Mouse (Mus musculus) spleen, postnatal 14 days (tissue): ENCODE data around the gene Dhrs1.

Source experiments
- DNase-seq, 2 experiments: peaks; one replicate each; pipeline ENCODE4 v3.0.0; 2021 to 2022; ENCODE audit warnings: low spot score in 2 of 2

Dhrs1 gene

DNA sequence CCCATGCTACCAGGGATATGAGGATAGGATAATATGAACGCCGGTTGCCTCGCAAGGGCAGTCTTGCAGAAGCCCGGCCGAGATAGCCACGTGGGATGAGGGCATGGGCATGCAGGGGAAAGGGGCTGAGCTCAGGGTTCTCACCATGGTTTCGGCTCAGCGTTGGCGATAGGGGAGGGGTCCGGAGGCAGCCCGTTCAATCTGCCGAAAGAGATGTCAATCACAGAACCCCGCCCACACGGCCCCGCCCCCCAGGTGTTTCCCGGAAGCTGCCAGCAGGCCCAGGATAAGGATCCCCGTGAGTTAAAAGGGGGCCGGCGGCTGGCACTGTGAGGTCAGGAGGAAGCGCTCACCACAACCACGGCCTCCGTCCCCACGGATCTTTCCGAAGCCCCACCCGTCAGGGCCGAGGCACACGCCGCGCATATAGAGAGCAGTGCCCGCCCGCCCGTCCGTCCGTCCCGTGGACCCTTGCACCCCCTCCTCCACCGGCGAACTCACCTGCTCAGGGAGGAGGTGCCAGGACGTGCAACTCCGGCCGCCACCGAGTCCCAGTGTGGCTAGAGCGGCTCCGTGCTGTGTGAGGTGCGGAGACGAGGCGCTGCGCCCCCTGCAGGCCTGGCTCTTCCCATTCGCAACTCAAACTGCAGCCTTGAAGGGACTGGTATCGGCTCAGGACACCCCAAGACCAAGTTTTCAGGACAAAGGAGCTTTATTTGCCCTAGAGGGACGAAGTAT lies 23.6 kb downstream of the Dhrs1 start, which contains the start of gene Rabggta:
TSS of gene Rabggta (minus strand) at position 564 of the 738 bp plus-strand sequence.
- DNase-seq = peak; percentile 85 to 90

DNA sequence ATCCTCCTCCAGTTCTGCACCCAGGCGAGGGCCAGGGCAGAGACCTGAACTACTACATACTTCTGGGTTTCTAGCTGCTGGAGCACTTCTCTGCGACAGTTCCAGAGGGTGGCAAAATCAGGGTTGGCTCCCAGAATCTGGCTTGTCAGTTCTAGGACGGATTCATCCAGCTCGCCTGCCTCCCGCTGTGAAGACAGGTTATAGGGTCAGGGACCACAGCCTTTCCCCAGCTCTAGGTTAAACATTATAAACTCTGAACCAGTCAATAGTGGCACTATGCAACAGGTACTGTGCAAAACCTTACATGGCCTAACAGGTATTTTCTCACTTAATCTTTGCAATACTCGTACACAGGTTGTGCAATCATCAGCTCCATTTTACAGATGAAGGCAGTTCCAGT lies 24.4 kb downstream of the Dhrs1 start:
- DNase-seq = no peak

DNA sequence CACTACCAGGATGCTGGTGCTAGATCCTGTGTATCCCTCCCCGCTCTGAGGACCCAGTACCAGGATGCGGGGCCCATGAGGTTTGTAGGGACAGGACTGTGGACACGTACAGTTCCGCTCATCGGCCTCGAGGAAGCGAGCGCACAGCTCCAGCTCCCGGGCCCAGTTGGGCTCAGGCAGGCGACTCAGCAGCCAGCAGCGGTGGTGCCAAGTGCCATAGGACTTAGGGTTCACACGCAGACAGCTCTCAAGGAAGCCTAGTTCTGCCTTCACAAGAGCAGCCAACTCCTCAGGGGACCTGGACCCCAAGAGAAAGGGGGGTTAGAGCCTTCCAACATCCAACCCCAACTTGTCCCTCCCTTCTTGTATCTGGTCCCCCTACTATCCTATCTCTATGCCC lies 24.8 kb downstream of the Dhrs1 start:
- no peak for DNase-seq

DNA sequence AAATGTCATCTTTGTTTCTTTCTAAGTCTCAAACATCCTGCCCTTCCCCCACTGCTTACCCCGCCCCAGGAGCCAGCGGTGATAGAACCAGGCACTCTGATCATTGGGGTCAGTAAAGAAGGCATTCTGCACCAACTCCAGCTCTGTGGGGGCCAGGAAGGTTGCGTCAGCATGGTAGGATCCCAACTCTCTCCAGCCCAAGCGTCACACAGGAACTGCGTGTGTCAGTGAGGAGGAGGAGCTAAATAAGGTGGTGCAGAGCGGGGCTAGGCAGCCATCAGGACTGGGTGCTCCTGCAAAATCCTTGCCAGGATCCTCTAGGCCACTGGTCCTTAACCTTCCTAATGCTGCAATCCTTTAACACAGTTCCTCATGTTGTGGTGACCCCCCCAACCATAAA lies 25.8 kb downstream of the Dhrs1 start:
- no peak for DNase-seq

DNA sequence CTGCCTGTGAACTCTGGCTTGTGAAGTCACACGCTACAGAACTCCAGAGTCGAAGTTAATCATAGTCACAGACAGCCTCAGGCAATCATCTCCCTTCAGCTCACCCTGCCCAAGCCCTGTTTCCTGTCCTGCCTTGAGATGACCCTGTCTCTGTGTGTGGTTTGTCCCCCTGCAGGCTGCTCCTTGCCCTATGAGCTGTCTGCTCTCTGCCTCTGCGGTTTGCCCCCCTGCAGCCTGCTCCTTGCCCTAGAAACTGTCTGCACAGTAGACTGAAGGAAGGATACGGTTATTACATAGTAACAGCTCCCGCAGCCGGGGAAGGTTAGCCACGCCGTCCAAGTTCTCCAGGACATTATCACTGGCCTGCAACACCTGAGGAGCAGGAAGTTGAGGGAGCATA lies 28.6 kb downstream of the Dhrs1 start:
- DNase-seq = no peak

DNA sequence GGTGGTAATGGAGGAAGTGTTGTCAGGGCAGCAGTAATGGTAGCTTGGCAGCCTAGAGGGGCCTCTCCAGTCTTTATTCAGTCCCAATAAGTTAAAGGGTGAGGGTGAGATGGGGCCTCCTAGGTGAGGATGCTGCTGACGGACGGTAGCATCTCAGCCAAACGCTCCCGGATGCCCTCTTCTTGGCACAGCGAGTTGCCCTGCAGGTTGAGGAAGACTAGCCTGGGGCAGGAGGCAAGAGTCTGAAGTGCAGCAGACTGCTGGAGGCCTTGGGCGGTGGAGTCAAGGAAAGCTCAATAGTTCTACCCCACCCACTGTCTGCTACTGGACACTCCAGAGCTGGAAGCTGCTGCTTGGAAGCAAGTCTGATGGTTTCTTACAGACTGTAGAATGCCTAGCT lies 29.2 kb downstream of the Dhrs1 start:
- DNase-seq = no peak

DNA sequence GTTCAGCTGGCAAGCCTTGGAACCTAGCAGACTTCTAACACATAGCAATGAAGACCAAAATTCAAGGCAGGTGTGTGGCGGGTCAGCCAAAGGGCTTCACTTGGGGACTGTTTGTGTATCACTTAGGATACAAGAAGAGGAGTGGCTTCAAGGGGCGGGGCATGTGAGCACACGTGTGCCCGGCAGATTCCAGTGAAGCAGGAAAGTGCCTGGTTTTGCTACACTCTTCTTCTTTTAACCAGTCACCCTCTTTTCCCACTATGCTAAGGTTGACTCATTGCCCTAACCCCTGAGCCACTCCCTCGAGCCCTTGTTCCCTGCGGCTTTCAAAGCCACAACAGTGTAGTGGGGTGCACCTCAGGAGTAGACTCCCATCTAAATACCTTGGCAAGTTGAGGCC lies 30.6 kb downstream of the Dhrs1 start:
- DNase-seq = no peak

DNA sequence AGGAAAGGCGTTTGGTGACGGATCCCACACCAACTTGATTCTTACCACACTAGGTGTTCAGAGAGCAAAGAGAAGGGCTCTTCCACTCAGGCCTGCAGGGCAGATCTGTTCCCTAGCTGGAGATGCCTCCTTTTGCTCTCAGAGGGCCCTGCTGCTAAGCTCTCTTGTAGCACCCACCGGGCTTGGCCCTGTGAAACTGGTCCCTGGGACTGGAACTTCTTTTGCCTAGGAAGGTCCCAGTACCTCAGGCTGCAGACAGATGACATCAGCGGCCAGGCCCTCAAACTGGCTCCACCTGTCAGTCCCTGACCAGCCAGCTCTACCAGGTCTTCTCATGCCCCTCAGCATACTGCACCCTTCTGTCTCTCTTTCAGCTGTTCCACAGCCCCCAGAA lies 31.8 kb downstream of the Dhrs1 start, which contains the start of gene Tgm1:
TSS of gene Tgm1 (minus strand) at position 198 of the 394 bp plus-strand sequence.
- DNase-seq = no peak

DNA sequence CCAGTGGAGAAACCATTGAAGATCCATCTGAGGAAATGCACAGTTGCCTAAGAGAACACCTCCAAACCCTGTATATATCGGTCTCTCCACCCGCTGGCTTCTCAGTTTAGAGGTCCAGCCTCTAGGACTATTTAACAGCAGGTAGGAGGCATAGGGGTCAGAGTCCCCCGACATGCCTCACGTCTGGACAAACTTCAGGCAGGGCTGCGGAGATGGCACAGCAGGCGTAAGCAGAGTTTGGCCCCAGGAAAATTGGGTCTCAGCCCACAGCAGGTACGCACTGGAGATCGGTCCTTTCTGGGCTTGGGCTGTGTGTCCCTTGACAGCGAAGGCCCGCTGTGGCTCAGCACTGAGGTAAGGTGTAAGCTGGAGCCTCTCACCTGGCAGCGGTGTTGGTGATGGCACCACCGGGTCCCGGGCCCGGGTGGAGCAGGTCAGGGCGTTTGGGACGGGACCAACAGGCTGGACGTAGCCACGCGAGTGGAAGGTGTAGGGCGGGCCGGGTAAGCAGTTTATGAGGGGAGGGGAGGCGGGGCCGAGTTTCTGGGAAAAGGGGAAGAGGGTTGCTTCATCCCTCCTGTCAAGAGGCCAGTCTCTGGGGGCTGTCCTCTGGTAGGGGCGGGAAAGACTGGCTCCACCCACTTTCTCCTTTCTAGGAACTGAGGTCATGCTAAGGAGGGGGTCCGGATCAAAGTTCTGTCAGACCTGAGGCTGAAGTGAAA lies 32.3 kb downstream of the Dhrs1 start:
- no peak for DNase-seq

DNA sequence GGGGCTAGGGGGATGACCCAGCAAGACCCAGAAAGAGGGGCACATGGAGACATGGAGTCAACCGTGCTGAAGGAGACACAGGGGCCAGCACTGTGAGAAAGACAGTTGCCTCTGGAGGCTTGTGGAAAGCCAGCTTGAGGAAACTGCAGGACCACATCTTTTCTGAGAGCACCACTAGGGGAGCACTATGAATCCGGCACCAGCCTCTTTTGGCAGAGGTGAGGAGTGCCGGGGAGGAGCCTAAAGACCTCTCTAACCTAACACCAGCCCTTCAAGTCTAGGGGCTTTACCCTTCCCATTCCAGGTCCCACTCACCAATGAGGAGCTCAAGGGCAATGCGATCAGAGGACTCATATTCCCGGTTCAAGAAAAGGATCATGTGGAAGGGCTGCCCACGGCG lies 33.7 kb downstream of the Dhrs1 start:
- no peak for DNase-seq

DNA sequence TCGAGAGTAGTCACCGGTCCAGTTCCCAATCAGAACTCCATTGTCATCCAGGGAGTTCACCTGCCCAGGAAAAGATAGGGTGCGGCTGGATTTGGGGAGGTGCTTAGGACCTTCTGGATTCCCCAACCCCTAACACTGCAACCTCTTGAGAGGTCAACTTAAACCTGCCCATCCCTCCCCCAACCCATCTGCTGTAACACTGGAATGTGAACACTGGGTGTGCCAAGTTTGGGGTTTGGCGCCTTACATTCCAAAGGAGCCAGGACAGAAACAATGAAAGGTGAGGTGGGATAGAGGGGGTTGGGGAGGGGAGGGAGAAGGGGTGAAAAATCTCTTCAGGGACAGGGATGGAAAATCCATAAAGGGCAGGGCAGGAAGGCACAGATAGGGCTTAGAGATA lies 36.0 kb downstream of the Dhrs1 start:
- no peak for DNase-seq

DNA sequence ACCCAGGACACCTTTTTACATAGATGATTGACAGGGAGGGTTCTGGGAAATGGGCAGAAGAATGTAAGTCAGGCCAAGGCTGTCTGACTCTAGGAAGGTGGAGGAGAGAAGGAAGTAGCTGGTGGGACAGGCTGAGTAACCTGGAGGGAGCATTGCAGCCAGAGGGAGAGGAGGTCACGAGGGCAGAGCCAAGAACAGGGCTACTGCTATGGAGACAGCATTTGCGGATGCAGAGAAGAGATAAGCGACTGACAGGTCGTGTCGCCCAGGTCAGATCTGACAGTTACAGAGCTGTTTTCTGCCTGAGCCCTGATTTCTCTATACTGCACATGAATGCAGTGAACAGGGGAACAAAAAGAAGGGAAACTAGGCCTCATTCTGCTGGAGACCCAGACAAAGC lies 38.1 kb downstream of the Dhrs1 start:
- DNase-seq = no peak

DNA sequence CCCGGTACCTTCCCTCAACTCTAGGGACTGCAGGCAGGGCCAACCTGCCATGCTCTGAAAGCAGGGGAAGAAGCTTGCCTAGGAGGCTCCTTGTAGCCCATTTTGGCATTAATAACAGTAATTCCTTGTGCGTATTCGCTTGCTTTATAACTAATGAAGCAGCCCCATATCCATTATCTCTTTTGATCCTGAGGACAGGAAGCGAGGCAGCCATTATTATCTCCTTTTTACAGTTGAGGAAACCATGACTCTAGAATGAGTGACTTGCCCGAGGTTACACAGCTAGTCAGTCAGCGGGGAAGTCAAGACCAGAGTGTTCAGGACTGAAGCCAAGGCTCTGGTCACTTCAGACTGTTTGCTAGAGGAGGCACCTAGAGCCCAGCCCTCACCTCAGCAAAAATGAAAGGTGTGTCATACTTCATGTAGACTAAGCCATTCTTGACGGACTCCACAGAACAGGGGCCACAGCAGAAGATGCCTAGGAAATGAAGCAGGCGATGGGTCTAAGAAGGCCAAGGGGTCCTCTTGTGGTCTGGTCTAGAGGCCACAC lies 39.4 kb downstream of the Dhrs1 start:
- no peak for DNase-seq

DNA sequence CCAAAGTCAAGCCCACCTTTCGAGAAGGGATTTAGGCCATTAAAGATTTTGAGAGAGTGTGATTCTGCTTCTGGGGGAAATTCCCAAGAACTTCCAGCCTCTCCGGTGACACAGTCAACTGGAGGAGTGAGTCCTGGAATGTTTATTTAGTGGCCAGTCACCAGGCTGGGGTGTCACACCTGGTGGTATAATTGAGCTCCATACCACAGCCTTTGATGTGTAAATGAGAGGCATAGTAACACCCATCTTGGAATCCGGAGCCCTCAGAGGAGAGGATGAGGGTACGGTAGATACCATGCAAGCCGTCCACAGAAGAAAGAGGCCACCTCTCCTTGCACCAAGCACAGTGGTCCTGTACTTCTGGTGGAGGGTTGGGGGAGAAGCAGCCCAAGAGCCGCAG lies 42.7 kb downstream of the Dhrs1 start:
- no peak for DNase-seq

DNA sequence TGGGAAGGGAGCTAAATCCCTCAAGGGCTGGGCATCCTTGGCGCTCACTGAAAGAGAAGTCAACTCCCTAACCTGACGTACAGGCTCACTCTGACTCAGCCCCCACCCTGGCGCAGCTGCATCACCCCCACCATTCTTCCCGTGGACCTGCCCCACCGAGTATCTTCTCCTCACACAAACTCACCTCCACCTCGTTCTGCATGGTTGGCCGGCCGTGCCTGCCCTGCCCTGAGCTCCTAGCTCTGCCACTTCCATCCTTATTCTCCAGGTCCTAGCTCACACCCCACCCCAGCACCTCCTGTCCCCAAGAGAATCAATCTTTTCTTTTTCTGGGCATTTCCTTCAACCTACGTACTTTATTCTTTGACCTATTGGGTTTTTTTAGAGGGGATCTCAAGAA lies 44.4 kb downstream of the Dhrs1 start:
- DNase-seq = no peak

DNA sequence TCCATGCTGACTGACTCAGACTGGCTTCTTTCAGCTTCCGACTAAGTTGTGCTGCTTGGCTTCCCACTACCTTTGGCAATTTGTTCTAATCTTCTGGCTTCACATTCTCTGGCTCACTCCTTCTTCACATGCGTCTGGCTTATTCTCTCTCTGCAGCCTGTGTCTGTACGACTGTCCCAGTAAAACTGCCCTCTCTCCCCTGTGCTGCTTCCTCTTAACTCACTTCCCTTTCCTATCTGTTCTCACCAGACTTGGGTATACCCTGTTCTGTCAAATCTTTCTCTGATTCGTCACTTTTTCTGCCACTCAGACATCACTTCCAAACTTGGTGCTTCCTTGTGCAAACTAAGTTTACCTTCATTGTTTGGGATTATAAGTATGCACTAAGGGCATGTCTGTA lies 48.3 kb downstream of the Dhrs1 start:
- DNase-seq = no peak

DNA sequence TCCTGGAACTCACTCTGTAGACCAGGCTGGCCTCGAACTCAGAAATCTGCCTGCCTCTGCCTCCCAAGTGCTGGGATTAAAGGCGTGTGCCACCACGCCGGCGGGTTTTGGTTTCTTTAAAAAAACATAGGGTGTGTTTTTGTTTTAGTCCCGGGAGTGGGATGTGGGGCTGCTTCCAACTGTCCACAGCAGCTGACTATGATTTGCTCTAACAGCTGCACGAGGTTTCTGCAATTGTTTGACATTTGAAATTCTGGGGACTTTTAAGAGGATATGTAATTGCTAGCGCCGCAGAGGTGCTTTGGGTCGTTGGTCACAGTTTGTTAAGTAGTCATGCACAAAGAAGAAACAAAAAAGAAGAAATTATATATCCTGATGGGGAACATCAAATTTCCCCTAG lies 56.1 kb downstream of the Dhrs1 start:
- no peak for DNase-seq
